Mouse (Mus musculus) megakaryocyte, adult 5-6 weeks (primary cell): Measurements from ENCODE around the gene Agbl5. TPM values are rescaled to one million over a fixed set of nuclear protein-coding genes. Genes with fewer than 3 reads are reported as not detected.

Source experiments
- ATAC-seq: 2 replicates; pipeline ENCODE4 v1.8.0; 2016; ENCODE audit warnings: mild to moderate bottlenecking, inconsistent platforms; ENCODE audit not compliant: poor library complexity, severe bottlenecking
- total RNA-seq, 2 experiments: library from RNA; stranded (forward) in 1 of 2; stranded (reverse) in 1 of 2; fragments of 153-499, 151-499 nt in 1 of 2; fragments of 221-1000, 200-1000 nt in 1 of 2; gene quantifications; 2 replicates each; pipeline versions ENCODE4 v1.2.3 to v1.2.4; 2015 to 2017

Agbl5 gene
- total RNA-seq, 2 experiments from 2014 or later = 3.9 to 5.7 TPM

DNA sequence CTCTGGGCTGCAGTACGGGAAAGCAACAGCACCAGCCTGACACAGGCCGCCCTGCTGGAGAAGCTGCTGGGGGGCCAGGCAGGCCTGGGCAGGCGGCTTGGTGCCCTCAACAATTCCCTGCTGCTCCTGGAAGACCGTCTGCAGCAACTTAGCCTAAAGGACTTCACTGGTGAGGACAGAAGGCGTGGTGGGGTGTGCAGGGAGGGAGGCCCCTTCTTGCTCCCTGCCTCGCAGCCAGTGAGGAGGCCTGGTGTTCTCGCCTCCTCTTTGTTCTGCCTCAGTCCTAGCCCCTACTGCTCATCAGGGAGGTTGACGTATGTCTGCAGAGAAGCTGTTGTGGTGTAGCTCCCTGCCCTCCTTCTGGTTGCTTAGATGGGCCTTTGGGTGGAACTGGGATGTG is 30.2 kb downstream of the Agbl5 start:
- ATAC-seq = no peak

DNA sequence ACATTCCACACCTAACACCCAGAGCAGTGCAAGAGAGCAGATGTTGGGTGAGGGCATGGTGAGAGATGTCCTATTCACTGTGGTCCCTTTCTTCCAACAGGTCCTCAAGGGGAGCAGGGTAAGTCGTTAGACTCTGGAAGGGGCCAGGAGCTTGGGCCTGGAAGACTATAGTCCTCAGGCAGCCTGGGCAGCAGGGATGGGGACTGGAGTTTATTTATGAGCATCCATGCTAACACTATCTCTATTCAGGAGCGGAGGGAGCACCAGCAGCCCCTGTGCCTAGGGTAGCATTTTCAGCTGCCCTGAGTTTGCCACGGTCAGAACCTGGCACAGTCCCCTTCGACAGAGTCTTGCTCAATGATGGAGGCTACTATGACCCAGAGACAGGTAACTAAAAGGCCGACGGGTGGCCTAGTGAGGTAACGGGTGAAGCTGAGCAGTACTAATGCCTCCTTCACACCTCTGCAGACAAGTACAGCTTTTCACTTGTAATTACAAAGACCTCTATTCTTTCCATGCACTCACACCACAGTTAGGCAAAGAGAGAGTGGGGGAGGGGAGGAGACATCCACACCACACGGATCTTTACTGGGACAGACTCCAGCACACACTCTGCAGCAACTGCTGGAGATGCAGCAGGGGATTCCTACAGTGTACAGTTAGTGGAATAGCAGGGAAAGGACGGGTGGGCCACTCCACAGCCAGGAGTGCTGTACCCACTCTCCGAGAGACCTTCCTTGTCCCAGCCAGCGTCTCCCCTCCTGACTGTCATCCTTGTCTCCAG is 31.5 kb downstream of the Agbl5 start:
- ATAC-seq = no peak

DNA sequence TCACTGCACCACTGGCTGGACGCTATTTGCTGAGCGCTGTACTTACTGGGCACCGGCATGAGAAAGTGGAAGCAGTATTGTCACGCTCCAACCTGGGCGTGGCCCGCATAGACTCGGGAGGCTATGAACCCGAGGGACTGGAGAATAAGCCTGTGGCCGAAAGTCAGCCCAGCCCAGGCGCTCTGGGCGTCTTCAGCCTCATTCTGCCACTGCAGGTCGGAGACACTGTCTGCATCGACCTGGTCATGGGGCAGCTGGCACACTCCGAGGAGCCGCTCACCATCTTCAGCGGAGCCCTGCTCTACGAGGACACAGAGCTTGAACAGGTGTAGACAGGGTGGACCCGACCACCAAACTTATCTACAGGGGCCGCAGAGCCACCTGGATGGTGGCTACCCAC is 32.1 kb downstream of the Agbl5 start:
- no peak for ATAC-seq

DNA sequence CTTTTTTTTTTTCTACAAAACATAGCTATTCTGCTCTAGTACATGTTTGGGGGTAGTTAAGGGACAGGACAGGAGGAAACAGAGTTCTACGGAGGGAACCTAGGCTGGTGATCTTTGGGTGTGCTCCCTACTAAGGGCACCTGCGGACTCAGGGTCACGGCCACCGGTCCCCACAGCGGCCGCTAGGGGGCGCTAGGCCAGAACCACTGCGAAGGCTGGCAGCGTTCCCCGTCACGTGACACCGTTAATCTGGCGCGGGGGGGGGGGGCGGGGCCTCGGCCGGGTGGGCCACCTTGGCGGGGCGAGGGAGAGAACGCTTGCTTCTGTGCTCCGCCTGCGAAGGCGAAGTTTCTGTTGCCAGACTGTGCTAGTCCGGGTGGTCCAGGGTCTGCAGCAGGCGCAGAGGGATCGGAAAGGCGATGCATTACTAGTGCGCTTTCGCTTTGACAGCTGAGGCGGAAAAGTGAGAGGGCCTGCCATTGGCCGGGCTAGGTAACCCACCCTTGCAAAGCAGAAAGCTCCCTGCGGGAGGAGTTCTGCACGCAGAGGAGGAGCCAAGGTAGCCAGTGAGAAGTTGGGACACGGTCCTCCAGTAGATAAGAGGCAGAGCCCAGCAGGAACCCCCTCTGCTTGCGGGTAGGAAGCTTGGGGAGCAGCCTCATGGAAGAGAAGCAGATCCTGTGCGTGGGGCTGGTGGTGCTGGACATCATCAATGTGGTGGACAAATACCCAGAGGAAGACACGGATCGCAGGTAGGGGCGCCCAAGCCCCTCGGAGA is 33.0 kb downstream of the Agbl5 start, which contains the start of gene Khk:
Gene Khk, plus strand, starts transcription at position 176 of the 778 bp plus-strand sequence.
- peak; percentile 86 for ATAC-seq

DNA sequence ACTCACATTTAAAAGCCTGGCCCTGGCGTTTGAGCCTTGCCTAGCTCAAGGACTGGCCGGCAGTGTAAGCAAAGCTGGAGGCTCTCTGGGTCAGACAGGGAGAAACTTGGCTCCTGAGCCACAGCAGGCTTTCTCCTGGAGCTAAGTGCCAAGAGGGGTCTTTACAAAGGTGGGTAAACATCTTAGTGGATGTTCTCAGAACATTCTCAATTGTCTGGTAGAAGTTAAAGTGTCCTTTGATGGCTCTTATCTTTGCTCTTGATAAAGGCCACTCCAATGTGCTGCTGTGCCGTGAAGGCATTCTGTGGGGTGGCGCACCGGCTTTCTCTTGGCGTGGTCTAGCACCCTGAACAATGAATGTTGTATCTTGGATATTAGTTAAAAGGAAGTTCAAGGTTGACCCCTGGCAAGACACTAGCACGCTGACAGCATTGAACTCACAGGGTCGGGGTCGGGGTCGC is 34.1 kb downstream of the Agbl5 start:
- no peak for ATAC-seq

DNA sequence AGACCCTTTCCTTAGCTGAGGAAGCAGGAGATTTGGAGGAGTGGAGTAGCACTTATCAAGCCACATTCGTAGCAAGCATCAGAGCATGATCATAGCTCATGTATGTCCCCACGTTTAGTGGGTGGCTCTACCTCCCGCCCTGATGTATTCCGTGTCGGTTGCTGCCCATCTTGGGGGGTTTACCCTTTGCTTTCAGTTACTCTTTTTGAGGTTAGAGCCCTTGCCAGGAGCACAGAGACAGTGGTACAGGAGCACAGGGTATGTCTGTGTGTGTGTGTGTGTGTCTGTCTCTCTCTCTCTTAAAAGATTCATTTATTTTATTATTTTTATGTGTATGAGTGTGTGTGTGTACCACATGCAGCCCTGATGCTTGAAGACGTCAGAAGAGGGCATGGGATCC is 34.6 kb downstream of the Agbl5 start:
- ATAC-seq = no peak

DNA sequence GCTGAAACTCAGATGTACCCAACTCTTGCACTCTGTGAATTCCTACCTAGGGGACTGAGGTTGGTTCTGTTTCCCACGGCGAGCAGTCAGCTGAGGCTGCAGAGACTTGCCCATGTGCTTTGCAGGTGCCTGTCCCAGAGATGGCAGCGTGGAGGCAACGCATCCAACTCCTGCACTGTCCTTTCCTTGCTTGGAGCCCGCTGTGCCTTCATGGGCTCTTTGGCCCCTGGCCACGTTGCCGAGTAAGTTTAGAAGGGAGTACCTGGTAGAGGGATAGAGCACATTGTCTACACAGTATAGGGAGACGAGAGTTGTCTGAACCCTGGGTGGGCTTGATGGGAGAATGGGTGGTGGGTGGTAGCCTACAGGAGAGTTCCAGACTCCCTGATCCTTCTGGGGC is 36.1 kb downstream of the Agbl5 start:
- ATAC-seq = no peak

DNA sequence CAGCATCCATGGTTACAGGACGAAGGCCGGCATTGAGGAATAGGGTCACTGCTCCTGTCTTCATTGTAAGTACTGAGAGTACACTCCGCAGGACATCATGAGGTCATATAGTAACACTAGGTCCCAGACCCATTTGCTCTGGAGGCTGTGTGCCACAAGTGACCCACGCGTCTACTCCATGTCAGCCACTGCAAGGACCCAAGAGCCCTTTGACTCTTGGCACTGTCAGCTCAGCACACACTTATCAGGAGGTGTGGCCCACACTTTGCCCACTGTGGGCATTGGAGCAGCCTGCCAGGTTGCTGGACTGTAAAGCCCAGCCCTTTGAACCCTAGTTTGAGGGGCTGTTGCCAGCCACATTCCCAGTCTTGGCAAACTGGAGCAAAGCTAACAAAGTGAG is 36.7 kb downstream of the Agbl5 start:
- ATAC-seq = no peak

DNA sequence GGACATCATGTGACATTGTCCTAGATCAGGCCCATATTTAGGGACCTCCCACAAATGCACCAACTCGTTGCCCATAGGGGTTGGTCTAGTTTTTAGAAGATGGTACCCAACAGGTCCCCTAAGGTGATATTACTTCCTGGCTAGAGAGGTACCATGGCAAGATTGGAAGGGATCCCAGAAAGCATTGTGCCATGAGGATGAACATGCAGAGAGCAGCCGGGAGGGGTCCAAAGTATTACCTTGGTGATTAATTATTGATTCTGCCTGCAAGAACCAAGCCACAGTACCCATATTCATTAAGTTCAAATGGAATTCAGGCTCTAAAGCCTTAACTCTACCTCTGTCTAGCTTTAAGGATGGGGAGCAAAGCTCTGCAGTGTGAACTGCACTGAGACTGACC is 37.6 kb downstream of the Agbl5 start:
- ATAC-seq = no peak

DNA sequence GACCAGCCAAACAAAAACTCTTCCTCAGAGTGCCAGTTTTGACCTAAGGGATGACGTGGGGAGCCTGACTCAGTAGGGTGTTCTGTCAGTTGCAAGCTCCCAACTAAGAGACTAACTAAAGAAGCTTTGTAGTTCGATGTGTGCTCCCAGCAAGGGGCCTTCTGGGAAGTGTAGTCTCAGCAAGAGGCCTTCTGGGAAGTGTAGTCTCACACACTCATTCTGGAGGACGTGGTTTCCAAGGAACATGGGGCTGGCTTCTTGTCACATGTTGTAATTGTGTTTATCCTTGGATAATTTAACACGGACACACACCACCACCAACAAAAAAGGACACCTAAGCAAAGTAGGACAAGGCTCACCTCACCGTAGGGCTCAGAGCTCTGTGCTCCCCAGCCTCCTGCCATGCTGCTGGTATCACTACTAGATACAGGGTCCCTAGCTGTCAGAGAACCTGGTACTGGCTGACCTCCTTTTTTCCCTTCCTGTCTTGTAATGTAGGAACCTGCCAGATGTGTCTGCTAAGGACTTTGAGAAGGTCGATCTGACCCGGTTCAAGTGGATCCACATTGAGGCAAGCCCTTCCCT is 39.5 kb downstream of the Agbl5 start:
- ATAC-seq = no peak

DNA sequence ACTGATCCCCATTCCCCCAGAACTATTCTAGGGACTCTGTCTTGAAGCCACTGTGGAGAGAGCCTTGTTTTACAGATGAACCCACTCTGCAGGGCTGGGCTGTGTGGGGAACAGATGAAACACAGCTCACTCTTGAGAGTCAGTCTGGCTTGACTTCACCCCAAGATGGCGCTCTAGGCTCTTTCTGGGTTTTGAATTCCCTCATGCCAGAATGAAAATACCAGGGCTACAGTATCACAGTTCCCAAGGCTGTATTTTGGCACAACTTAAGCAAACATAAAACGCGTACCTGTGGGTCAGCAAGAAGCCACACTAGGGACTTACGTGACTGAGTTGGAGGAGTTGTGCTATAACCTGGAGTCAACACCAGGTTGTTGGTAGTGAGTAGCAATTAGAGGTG is 41.6 kb downstream of the Agbl5 start:
- peak; percentile 80 for ATAC-seq

DNA sequence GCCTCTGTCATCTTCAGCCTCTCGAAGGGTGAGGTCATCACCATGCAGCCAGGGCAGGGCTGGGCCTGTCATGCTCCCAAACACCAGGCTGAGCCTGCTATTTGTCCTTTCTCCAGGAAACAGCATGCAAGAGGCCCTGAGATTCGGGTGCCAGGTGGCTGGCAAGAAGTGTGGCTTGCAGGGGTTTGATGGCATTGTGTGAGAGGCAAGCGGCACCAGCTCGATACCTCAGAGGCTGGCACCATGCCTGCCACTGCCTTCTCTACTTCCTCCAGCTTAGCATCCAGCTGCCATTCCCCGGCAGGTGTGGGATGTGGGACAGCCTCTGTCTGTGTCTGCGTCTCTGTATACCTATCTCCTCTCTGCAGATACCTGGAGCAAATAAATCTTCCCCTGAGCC is 42.4 kb downstream of the Agbl5 start:
- ATAC-seq = no peak

DNA sequence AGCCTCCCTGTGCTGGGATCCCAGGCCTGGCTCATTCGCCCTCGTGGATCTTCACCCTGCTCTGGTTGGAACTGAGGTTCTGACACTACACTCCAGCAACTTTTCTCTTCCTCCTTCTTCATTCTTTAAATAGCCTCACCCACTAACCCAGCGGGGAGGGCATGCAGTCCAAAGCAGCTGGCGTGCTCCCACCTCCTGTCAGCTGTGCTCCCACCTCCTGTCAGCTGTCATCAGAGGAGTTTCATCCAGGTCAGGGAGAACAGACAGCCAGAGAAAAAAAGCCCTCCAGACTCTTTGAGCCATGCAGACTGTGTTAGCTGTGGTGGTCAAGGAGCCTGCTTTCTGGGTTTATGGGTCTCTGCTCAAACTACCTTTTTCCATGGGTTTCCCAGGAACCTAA is 42.9 kb downstream of the Agbl5 start:
- no peak for ATAC-seq

DNA sequence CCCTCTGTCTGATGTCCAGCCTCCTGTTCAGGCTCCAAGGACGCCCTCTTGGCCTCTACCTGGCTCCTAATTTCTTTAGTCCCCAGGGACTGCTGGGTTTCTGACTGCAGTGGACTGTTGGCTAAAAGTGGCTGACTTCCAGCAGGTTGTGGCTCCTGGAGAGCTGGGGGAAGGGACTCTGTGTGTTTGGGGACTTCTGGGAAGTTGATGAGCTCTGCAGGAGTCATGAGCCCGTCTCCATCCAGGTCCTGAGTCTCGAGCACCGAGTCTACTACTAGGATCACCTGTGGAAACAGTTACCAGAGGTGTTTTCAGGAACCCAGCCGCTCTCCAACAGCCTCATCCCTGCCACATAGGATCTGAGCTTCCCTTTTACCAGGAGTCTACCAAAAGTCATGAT is 45.2 kb downstream of the Agbl5 start:
- no peak for ATAC-seq

DNA sequence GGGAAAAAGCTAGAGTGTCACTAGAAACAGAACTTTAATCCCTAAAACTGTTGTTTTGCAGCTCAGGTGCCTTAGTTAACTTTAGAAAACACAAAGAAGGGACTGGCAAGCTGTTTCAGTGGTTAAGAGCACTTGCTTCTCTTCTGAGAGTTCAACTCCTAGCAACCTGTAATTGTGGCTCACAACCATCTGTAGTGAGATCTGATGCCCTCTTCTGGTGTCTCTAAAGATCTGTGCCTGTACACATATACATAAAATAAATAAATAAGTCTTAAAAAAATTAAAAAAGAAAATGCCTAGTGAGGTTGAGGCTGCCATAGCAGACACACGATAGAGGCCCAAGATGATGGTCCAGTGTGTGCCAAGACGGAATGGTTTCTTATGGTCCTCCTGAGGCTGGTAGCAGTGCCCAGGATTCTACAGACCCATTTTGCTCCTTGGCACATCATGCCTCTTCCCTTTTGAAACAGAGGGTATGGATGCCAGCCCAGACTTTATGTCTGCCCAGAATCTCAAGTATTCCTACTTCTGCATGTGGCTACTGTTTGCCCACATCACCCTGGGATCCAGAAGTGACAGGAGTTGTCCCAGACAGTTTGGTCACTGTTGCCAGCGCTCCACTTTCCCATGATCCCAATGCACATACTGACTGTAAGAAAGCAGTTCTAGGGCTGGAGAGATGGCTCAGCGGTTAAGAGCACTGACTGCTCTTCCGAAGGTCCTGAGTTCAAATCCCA is 46.4 kb downstream of the Agbl5 start:
- ATAC-seq = no peak

DNA sequence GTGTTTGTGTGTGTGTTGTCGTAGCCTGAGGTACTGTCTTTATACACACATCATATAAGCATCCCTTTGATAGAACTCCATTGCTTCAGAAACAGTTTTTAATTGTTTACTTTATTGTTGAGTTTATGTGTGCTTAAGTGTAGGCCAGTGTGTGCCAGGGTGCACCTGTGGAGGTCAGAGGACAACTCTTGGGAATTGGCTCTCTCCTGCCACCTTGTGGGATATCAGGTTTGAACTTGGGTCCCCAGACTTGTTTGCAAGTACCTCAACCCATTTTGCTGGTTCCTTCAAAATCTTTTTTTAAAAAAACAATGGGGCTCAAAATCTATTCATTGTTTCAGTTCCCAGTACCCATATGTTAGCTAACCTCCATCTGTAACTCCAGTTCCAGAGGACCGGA is 54.5 kb downstream of the Agbl5 start:
- ATAC-seq = no peak

DNA sequence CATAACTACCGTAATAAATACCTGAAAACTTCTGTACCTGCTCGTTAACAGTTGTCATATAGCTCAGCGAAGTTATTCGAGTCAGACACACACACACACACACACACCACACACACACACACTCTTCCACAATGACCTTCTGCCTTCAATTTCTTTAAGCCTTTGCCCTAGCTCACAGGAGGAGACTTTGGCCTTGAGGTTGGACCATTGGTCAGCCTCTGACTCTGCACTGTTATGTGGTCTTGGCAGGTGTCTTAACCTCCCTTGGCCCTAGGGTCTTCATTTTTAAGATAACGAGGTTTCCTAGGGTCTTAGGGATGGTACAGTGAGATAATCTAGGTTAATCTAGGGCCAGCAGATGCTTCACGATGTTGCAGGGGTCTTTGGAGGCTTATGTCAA is 55.9 kb downstream of the Agbl5 start:
- no peak for ATAC-seq

DNA sequence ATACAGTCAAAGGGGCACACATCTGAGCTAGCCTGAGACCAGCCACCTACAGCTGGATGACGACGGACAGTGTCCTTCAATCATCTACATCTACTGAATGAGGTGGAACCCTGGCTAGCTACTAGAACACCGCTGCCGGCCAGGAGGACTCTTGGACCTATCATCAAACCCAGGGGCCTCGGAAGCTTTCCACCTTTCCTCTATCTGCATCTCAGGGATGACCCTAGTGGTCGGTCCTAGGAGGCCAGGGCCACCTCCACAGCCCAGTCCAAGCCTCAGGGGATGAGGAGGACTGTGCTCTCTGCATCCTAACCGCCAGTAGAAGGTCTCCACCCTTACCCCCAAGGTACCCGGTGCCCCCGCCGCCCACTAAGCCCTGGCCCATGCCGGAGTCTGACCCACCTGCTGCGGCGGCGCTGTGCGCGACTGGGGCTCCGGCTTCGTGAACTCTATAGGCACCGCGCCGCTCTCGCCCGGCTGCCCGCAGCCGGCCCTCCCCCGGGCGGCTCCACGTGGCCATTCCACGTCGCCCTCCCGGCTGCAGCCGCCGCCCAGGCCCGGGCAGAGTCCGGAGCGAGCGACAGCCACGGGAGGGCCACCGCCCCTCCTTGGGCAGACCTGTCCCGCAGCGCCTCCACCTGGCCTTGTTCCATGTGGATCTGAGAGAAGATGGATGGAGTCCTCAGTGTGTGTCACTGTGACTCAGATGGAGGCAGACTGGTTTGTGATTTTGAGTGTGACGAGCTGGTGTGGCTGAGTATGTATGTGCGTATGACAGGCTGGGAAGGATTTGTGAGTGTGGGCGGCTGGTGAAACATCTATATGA is 56.7 kb downstream of the Agbl5 start, which contains the start of gene Cgref1:
Gene Cgref1, minus strand, starts transcription at position 636 of the 826 bp plus-strand sequence.
- no peak for ATAC-seq

DNA sequence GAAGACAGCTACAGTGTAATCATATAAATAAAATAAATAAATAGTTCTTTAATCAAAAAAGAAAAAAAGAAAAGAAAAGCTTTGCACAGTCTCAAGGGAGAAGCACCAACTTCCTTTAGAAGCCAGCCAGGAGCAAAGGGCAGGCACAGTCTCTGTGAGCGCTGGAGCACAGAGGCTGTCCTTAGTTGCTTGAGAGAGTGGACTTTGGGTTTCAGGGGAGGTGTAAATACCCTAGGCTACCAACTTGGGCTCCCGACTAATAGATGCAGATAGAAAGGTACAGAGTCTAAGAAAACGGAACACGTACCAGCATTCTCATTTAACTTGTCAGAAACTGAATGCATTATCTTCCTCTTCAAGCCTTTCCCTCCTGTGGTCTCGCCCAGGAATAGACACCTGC is 60.1 kb downstream of the Agbl5 start:
- no peak for ATAC-seq

DNA sequence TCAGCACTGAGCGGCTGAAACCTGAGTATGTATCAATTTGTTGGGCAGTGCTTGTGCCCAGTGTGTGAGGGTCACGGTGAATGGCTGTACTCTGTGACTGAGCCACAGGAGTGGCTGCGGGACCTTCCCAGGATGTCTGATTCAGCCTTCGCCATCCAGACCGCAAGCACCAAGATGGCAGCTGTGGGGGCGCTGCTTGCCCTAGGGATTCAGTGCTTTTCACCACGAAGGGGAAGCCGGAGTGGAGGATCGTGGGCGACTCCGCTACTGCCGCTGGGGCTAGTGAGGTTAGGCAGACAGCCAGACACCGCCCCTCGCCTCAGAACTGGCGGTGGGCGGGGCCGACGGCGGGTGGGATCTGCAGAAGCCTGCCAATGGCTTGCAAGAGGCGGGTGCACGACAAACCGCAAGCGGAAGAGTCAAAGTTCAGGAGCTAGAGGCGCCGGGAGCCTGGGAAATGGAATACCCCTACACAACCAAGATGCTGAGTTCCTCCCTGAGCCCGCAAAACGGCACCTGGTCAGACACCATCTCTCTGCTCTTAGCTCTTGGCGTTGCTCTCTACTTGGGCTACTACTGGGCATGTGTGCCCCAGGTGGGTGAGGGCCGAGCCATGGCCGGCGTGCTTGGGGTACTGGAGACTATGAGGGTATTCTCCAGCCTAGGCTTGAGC is 61.3 kb downstream of the Agbl5 start:
- peak; percentile 92 for ATAC-seq
